Mouse (Mus musculus): ENCODE results near the gene Gpam. TPM values are rescaled to one million over a fixed set of nuclear protein-coding genes. Genes with fewer than 3 reads are reported as not detected.

Gene Gpam
- polyA plus RNA-seq, 1 experiment, result 20.0 TPM

DNA sequence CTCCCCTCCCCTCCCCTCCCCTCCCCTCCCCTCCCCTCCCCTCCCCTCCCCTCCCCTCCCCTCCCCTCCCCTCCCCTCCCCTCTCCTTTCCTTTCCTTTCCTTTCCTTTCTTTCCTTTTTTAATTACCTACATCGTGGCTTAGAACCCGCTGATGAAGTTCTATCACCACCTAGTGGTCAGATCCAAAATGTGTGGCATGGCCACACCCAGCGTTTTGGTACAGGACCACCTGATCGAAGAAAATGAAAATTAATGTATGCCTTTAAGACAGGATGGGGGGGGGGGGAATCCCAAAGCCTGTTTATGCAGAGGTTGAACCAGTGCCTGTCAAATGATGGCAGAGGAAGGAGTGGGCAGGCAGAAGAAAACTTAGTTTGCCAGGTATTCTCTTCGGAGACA lies 65.1 kb downstream of the Gpam start:
- H3K4me1 ChIP-seq (replicated peaks; ENCODE audit: control insufficient read depth, insufficient read depth, low read length), result peaks cover 6% of the 10 kb centered on the region
- no peaks in the 10 kb centered on the region for H3K27me3 ChIP-seq (ENCODE audit: control insufficient read depth, insufficient read depth, low read length)
- peak; percentile 42 for DNase-seq
- H3K4me3 ChIP-seq (ENCODE audit: control insufficient read depth, insufficient read depth, low read length), result no peak overlapping the region
- 19% methylated on average over 5 of the region's 5 CpGs for WGBS
- TF ChIP-seq POLR2A (IDR thresholded peaks at IDR 0.05; ENCODE audit: control insufficient read depth, extremely low read depth, insufficient read depth, low read length, poor library complexity) (no peak), CTCF (IDR thresholded peaks at IDR 0.05; ENCODE audit: borderline replicate concordance, control insufficient read depth, extremely low read depth, insufficient read depth, low read length, poor library complexity) (no peak)
- H3K36me3 ChIP-seq (ENCODE audit: control insufficient read depth, insufficient read depth, low read length), result no peaks in the 10 kb centered on the region
- H3K27ac ChIP-seq (ENCODE audit: control insufficient read depth, insufficient read depth, low read length), result no peak overlapping the region

DNA sequence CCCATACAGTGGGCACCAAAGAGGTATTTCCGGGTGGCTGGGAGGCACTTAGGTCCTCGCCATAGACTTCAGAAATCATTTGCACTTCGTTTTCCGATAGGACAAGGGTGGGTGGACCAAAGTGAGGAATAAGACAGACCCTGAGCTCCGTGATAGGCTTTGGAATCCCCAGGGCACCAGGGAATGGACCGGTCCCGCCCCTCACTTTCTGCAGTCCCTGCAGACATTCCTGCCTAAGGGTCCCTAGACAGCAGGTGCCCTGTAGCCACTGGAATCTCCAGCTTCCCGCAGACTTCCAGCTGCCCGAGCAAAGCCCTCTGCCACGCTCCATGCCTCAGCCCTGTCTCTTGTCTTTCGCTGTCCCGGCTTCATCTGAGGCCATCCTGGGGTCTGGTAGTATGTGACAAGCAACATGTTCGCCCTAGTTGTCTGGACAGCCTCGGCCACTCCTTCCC lies 65.6 kb downstream of the Gpam start:
- H3K4me3 ChIP-seq (ENCODE audit: control insufficient read depth, insufficient read depth, low read length), result no peak overlapping the region
- 13% methylated on average over 14 of the region's 14 CpGs for WGBS
- H3K36me3 ChIP-seq (ENCODE audit: control insufficient read depth, insufficient read depth, low read length), result no peaks in the 10 kb centered on the region
- no peak overlapping the region for H3K27ac ChIP-seq (ENCODE audit: control insufficient read depth, insufficient read depth, low read length)
- DNase-seq, result no peak
- H3K4me1 ChIP-seq (replicated peaks; ENCODE audit: control insufficient read depth, insufficient read depth, low read length), result peaks cover 6% of the 10 kb centered on the region
- TF ChIP-seq CTCF (IDR thresholded peaks at IDR 0.05; ENCODE audit: borderline replicate concordance, control insufficient read depth, extremely low read depth, insufficient read depth, low read length, poor library complexity), result no peak
- no peak for TF ChIP-seq POLR2A (IDR thresholded peaks at IDR 0.05; ENCODE audit: control insufficient read depth, extremely low read depth, insufficient read depth, low read length, poor library complexity)
- H3K27me3 ChIP-seq (ENCODE audit: control insufficient read depth, insufficient read depth, low read length), result no peaks in the 10 kb centered on the region

DNA sequence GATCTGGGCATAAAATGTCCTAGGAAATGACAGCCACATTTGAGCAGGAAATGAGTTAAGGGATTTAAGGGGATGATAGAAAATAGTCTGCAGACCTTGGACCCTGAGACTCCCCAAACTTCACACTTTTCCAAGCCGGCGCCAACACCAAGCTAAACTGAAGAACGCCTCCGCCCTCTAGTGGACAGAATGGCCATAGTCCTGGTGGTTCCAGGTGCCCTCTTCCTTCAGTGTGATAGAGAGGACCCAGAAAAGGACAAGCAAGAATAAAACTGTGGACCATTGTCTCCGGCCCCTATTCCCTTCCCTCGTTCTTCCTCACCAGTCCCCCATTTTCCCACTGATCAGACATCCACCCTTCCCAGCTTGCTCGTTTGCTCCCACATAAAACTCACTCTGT lies 66.1 kb downstream of the Gpam start:
- Histone ChIP-seq H3K36me3 (ENCODE audit: control insufficient read depth, insufficient read depth, low read length) (no peaks in the 10 kb centered on the region), H3K27ac (ENCODE audit: control insufficient read depth, insufficient read depth, low read length) (no peak overlapping the region), H3K27me3 (ENCODE audit: control insufficient read depth, insufficient read depth, low read length) (no peaks in the 10 kb centered on the region), H3K4me3 (ENCODE audit: control insufficient read depth, insufficient read depth, low read length) (no peak overlapping the region), H3K4me1 (replicated peaks; ENCODE audit: control insufficient read depth, insufficient read depth, low read length) (peaks cover 6% of the 10 kb centered on the region)
- TF ChIP-seq POLR2A (IDR thresholded peaks at IDR 0.05; ENCODE audit: control insufficient read depth, extremely low read depth, insufficient read depth, low read length, poor library complexity) (no peak), CTCF (IDR thresholded peaks at IDR 0.05; ENCODE audit: borderline replicate concordance, control insufficient read depth, extremely low read depth, insufficient read depth, low read length, poor library complexity) (peak; percentile 47; the same call in 1 of the 2 replicates)
- WGBS, result 5% methylated on average over 7 of the region's 7 CpGs
- peak; percentile 57 for DNase-seq

DNA sequence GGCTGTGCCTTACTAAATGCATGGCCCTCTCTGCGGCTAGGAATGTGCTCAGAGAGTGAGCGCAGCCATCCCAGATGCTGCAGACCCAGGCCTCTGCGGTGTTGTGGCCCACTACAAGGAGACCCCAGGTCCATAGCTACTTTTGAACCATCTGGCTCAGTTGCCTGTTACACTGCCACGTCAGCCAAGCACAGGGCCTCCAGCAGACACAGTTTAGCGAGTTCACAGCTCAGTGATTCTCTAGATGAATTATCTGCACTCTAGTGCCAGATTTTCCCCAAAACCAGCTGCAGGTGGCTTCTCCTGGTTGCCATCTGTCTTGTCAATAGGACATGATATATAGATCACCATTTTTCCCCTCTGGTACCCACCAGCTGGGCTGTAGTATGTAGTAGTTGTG lies 69.6 kb downstream of the Gpam start:
- TF ChIP-seq POLR2A (IDR thresholded peaks at IDR 0.05; ENCODE audit: control insufficient read depth, extremely low read depth, insufficient read depth, low read length, poor library complexity), result no peak
- no peak for TF ChIP-seq CTCF (IDR thresholded peaks at IDR 0.05; ENCODE audit: borderline replicate concordance, control insufficient read depth, extremely low read depth, insufficient read depth, low read length, poor library complexity)
- peaks cover 6% of the 10 kb centered on the region for H3K4me1 ChIP-seq (replicated peaks; ENCODE audit: control insufficient read depth, insufficient read depth, low read length)
- H3K27ac ChIP-seq (ENCODE audit: control insufficient read depth, insufficient read depth, low read length), result no peak overlapping the region
- no peak for DNase-seq
- H3K4me3 ChIP-seq (ENCODE audit: control insufficient read depth, insufficient read depth, low read length), result no peak overlapping the region
- no peaks in the 10 kb centered on the region for H3K36me3 ChIP-seq (ENCODE audit: control insufficient read depth, insufficient read depth, low read length)
- H3K27me3 ChIP-seq (ENCODE audit: control insufficient read depth, insufficient read depth, low read length), result no peaks in the 10 kb centered on the region
- 87% methylated on average over 5 of the region's 5 CpGs for WGBS

DNA sequence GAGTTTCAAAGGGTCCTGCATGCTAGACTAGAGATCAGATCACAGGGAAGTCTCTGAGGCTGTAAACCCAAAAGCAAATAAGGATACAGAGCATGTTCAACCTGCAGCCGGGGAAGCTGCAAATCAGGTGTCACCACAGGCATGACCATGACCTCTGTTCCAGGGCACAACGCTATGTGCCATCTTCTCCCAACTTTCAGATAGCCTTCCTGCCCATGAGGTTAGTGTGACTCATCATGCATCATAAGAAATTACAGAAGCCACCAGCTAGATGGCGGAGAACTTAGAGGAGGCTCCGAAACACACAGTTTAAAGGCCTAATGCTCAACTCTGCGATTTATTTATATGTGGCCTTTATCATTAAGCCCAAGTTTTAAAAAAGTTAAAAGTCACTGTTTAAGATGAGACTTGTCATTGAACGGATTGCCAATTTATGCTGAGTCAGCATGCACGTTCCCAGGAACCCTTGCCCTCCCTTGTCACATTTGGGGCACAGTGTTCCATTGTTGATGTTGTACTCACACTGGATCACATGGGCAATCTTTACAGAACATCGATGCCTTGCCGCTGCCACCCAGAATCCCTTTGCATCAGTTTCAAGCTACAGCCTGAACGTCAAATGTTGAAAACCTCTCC lies 71.3 kb downstream of the Gpam start:
- Histone ChIP-seq H3K27me3 (ENCODE audit: control insufficient read depth, insufficient read depth, low read length) (no peaks in the 10 kb centered on the region), H3K4me3 (ENCODE audit: control insufficient read depth, insufficient read depth, low read length) (no peak overlapping the region), H3K4me1 (replicated peaks; ENCODE audit: control insufficient read depth, insufficient read depth, low read length) (no peaks in the 10 kb centered on the region), H3K36me3 (ENCODE audit: control insufficient read depth, insufficient read depth, low read length) (no peaks in the 10 kb centered on the region), H3K27ac (ENCODE audit: control insufficient read depth, insufficient read depth, low read length) (no peak overlapping the region)
- DNase-seq, result no peak
- 92% methylated on average over 10 of the region's 10 CpGs for WGBS
- TF ChIP-seq POLR2A (IDR thresholded peaks at IDR 0.05; ENCODE audit: control insufficient read depth, extremely low read depth, insufficient read depth, low read length, poor library complexity) (no peak), CTCF (IDR thresholded peaks at IDR 0.05; ENCODE audit: borderline replicate concordance, control insufficient read depth, extremely low read depth, insufficient read depth, low read length, poor library complexity) (no peak)

DNA sequence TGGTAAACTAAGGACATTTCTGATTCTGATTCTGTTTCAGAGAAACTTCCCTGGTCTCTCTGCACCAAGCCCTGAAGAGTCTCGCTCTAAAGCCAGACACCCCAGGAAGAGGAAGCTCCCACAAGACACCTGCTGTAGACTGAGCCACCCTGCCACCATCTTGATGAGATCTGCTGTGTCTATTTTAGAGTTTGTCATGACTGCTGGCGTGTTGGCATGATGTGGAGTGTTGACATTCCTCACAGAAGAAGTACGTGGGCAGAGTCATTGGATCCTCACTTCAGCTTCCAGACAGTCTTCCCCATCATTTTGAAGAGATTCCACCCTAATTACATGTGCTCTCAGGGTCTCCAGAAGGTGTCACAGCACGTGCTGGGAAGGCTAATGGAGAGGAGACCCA lies 73.9 kb downstream of the Gpam start:
- no peak for DNase-seq
- H3K27me3 ChIP-seq (ENCODE audit: control insufficient read depth, insufficient read depth, low read length), result no peaks in the 10 kb centered on the region
- TF ChIP-seq POLR2A (IDR thresholded peaks at IDR 0.05; ENCODE audit: control insufficient read depth, extremely low read depth, insufficient read depth, low read length, poor library complexity) (no peak), CTCF (IDR thresholded peaks at IDR 0.05; ENCODE audit: borderline replicate concordance, control insufficient read depth, extremely low read depth, insufficient read depth, low read length, poor library complexity) (no peak)
- H3K27ac ChIP-seq (ENCODE audit: control insufficient read depth, insufficient read depth, low read length), result no peak overlapping the region
- no peaks in the 10 kb centered on the region for H3K36me3 ChIP-seq (ENCODE audit: control insufficient read depth, insufficient read depth, low read length)
- no peaks in the 10 kb centered on the region for H3K4me1 ChIP-seq (replicated peaks; ENCODE audit: control insufficient read depth, insufficient read depth, low read length)
- 66% methylated on average over 4 of the region's 4 CpGs for WGBS
- H3K4me3 ChIP-seq (ENCODE audit: control insufficient read depth, insufficient read depth, low read length), result no peak overlapping the region

DNA sequence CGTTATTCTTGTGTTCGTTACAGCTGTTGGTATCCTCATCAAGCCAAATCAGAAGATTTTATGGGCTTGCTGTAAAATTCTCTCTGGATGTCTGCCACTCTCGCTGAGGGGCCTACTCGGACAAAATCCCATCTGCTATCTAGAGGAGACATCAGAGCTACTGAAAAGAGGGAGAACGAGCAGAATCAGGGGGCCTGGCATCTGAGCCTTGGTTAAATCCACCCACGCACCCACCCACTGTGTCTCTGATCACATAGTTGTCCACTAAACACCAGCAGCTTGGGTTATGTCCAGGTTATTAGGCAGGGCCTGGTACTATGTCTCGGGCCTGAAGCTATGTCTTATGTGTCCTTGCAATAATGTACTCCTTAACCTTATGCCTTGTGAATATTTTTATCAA lies 89.6 kb downstream of the Gpam start:
- 88% methylated on average over 7 of the region's 7 CpGs for WGBS
- no peak overlapping the region for H3K27ac ChIP-seq (ENCODE audit: control insufficient read depth, insufficient read depth, low read length)
- TF ChIP-seq POLR2A (IDR thresholded peaks at IDR 0.05; ENCODE audit: control insufficient read depth, extremely low read depth, insufficient read depth, low read length, poor library complexity) (no peak), CTCF (IDR thresholded peaks at IDR 0.05; ENCODE audit: borderline replicate concordance, control insufficient read depth, extremely low read depth, insufficient read depth, low read length, poor library complexity) (no peak)
- no peak overlapping the region for H3K4me3 ChIP-seq (ENCODE audit: control insufficient read depth, insufficient read depth, low read length)
- no peaks in the 10 kb centered on the region for H3K36me3 ChIP-seq (ENCODE audit: control insufficient read depth, insufficient read depth, low read length)
- H3K4me1 ChIP-seq (replicated peaks; ENCODE audit: control insufficient read depth, insufficient read depth, low read length), result no peaks in the 10 kb centered on the region
- no peaks in the 10 kb centered on the region for H3K27me3 ChIP-seq (ENCODE audit: control insufficient read depth, insufficient read depth, low read length)
- no peak for DNase-seq

Data from thymus, adult 2 months (tissue).